Mouse (Mus musculus) liver (tissue): Measurements from ENCODE around the gene Exoc3l.
A peak's percentile ranks its signal among the peaks of the same experiment; 100 is the strongest.
"Not testable (repeated sequence)": the region's sequence is repeated elsewhere in the genome, so short reads cannot be mapped to it uniquely, and the experiment has no call there.

Experiments used
- DNase-seq: peaks from one replicate; pipeline ENCODE4 v3.0.0-alpha.2; 2020; ENCODE audit warnings: mixed read lengths

Exoc3l gene

DNA sequence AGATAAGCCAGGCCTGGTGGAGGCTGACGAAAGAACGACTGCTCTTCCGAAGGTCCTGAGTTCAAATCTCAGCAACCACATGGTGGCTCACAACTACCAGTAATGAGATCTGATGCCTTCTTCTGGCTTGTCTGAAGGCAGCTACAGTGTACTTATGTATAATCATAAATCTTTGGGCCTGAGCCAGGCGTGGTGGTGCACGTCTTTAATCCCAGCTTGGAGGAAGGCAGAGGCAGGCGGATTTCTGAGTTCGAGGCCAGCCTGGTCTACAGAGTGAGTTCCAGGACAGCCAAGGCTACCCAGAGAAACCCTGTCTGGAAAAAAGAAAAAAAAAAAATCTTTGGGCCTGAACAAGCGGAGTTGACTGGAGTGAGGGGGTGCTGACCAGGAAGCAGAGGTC lies 4.5 kb downstream of the Exoc3l start:
- not testable (repeated sequence) for DNase-seq

DNA sequence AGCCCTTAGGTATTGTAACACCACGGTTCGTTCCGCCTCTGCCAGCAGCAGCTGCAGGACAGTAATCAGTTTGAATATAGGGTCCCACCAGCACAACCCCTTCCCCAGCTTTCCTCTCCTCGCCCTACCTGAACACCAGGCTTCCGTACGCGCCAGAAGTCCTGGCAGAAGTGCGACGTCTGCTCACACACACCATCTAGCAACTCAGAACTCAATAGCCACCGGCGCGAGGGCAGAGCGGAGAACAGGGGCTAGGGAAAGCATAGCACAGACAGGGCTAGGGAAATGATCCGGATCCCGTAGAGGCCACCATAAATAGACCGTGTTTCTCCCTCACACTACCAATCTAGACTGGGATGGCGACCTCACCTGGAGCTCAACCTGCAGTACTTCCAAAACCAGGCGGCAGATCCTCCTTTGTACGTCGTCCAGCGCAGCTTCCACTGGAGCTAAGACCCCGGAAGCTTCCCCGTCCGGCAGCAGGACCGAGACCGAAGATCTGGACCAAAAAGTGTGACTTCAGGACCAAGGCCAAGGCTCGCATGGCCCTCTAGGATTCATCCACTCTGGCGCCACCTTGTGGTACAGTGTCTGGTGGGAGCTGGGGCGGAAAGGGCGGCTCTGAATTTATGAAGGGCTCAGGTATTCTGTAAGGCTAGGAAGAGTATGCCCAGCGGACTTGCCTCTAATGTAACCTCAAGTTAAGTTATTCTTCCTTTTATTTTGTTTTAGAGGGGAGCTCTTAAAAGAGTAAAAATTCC lies 5.2 kb downstream of the Exoc3l start:
- peak; percentile 91 for DNase-seq

DNA sequence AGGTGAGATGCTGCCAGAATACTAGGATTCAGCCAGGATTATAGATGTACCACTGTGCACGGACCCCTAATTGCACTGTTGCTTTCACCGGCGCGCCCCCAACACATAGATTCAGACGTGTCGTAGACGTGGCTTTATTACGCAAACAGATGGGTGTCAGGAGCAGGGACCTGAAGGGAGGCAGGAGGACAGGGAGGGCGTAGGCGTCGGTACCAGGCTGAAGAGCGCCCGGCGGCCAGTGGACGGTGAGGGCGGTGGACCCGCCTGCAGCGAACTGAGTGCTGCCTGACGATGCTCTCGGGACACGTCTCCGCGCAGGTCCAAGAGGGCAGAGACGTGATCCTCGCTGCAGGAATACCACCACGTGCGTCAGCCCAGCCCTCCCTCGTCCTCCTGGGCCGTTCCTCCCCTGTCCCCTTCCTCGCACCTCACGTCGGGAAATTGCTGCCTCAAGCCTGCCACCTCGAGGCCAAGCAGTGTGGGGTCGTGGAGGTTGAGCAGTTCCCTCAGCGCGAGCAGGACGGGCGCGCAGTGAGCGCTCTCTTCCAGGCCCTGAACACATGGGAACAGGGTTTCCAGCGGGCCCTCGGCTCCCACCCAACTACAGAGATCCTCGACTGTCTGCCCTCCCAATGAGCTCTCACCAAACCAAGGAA lies 6.0 kb downstream of the Exoc3l start, which contains the start of gene 4931428F04Rik:
TSS of gene 4931428F04Rik (minus strand) at position 60 of the 656 bp plus-strand sequence.
- peak; percentile 55 for DNase-seq

DNA sequence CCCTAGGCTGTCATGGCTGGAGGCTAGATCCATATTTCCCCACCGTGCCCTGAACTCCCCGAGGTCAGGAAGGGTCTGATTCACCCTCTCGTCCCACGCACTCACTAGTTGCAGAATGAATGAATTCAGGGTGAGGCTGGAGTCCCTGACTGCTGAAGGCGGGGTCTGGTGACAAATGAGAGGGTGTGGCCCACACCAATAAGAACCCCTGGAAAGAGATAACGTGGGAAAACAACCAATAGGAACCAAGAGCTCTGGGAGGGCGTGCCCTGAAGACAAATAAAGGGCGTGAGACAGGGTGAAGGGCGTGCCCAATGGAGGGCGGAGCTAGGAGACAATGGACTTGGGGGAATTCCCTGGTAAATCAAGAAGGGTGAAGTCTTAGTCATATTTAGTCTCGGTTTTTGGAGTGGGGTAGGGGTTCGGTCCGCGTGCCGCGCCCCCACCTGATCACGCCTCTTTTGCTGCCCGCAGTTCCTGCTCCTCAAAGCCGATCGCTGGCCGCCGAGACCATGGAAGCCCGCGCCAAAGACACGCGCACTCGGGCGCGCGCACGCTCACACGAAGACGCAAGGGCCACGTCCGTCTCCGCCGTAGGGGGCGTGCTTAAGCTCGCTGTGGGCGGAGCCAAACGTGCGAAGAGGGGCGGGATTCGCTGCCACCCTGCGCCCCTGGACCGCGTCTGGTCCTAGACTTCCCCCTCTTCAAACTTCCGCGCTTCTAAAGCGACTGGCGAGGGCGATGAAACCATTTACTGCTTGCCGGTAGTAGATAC lies 6.8 kb downstream of the Exoc3l start:
- DNase-seq = peak; percentile 88

DNA sequence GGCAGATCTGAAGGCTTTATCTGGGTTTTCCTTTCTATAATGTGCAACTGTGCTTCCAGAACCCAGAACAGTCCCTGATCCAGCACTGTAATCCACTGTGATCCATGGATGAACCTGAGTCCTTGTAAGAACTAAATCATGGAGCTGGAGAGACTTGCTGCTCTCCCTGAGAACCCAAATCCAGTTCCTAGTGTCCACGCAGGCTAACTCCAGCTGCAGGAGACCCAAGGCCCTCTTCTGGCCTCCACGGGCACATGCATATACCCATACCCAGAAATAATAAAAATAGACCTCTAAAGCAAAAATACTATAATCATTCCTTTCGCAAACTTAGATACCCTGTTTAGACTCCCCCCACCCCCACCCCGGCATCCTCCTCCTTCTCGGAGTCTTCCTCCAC lies 7.7 kb downstream of the Exoc3l start:
- DNase-seq = no peak

DNA sequence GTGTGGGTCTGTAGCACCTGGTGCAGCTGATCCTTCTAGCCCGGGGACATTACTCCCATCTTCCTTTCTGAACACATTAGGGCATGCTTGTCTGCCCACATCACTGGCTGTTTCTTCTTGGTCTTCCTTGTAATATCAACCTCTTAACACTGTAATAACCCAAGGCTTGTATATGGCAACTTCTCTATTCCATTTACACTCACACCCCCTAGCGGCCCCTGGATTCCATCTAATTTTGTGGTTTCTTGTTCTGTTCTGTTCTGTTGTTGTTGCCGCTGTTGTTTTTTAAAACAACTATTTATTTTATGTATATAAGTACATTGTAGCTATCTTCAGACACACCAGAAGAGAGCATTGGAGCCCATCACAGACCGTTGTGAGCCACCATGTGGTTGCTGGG lies 9.0 kb downstream of the Exoc3l start:
- DNase-seq = no peak

DNA sequence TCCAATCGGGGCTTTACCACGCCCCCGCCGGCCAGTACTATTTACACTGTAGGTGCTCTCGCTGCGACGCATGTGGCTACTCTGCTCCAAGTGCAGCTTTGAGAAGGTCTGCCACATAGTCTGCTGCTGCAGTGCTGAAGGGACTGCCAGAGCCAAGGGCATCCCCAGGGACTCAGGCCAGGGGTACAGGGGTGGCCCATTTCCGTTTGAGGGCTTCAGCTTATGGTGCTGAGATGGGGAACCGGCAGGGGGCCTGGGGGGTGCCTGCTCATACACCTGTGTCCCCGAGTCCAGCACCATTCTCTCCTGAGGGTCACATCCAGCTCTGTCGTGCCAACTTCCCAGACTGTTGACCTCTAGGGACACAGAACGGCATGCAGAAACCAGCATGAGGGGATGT lies 10.4 kb downstream of the Exoc3l start:
- DNase-seq = no peak

DNA sequence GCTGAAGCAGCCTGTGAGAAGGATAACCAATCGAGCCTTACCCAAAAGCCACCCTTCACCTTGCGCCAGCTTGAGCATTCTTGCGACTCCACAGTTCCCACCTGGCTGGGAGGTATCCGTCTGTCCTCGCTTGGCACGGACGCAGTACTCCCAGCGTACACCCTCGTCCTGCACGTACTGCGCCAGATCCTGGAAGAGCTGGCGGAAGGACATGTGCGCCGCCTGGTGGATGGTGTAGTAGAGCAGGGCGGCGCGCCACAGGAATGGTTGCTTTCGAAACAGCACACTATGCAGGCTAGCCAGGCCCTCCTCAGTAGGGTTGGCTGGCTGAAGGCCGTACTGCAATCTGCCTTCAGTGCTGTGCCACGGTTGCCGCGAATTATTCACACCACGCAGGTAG lies 12.8 kb downstream of the Exoc3l start:
- DNase-seq = peak; percentile 77

DNA sequence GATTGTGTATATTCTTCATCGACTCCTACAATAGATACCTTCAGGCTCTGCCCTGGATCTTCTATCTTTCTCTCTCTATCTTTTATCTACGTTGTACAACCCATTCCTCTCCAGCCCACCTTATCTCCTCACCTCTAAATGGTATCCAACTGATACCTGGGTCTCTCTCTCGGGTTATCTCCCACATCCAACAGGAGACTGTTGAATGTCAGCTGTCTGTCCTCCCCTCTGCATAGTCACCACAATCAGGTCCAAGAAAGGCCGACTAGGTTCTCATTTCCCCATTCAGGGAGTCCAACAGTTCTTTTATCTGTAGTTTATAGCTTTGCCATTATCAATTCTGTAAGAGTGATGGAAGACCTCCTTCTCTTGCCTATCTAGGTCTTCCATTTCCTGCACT lies 13.7 kb downstream of the Exoc3l start:
- no peak for DNase-seq

DNA sequence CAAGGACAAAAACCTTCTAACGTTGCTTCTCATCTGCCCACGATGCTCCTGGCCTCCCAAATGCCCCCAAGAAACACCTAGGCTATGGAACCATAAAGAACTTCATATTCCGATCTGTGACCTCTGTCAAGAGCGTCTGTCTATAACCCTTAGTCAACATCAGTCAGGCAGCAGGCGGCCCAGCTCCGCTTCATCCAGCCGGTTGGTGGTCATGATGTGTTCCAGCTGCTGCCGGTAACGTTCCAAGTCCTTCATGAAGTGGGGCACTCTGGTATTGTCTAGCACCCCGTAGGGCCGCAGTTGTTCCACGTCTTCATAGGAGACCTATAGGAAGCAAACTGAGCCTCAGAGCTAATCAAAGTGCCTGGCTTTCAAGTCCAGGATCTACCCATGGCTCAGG lies 14.1 kb downstream of the Exoc3l start:
- no peak for DNase-seq

DNA sequence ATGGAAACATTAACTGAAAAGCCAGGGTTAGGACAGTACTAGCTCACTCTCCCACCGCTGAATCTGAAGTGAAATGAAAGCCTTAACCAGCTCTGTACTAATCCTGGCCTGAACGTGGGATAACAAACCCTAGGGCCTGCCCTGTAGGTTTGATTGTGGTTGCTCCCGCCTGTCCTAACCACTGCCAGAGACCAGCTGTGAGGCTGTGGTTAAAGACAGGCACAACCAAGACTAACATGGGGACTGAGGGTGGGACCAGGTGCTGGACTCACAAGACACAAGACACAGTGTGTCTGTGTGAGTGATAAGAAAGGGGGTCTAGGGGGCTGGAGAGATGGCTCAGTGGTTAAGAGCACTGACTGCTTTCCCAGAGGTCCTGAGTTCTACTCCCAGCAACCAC lies 15.3 kb downstream of the Exoc3l start:
- DNase-seq = no peak

DNA sequence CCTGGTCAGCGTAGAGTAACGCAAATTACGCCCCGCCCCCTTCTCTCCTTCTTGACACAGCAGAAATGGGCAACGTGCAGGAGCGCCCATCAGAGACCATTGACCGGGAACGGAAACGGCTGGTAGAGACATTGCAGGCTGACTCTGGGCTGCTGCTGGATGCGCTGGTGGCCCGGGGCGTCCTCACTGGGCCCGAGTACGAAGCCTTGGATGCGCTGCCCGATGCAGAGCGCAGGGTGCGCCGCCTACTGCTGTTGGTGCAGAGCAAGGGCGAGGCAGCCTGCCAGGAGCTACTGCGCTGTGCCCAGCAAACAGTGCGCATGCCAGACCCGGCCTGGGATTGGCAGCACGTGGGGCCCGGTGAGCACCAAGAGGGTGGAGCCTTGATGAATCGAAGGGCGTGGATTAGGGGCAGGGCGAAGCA lies 17.0 kb downstream of the Exoc3l start:
- DNase-seq = peak; percentile 62

DNA sequence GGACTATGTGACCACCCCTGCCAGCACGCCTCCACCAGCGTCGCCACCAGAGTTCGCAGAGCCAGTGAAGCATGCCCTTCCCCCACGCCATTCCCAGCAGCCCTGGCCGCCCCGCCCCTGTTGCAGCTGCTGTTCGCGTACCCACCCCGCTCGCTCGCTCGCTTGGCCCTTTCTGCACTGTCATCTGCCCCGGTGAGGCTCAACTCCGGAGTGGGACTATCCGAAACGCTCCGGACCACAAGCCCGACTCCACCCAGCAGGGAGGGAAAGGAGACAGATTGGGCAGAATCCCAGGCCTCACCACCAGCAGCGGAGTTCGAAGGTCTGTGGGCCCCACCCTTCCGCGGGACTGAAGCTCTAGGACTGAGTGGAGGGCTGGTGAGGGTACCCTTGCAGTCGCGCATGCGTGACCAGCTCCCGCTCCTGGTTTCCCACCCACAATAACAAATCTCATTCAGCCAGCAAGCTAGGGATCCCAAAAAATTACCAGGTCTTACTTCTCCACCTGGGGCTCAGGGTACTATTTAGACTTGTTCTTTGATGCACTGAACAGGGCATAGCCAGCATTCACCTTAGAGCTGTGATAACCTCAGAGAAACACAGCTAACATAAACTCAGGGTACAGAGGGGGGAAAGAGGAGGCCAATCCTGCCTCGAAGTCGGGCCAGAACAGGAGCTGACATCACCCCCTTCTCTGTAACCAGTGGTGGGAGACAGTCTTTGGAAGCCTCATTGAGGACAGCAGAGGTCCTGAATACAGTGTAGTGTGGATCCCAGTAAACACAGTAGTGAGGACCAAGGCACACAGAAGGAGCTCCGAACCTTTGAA lies 19.4 kb downstream of the Exoc3l start:
- peak; percentile 69 for DNase-seq

DNA sequence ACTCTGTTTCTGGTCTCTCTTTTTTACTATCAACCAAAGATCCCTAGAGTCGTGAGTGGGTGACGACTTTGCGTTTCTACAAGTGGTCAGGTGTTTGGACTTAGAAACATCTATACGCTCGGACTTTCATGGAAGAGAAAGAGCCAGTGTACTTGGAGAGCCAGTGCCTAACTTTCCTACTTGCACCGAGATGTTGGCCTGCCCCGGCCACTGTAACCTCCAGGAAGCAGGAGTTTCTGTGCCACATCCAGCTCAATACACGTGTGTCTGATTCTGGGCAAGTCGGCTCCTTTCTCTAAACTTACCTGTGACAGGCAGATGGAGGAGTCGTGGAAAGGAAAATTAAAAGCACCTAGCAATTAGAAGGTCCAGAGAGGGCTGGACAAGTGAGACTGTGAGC lies 20.1 kb downstream of the Exoc3l start, which contains the start of gene Nol3:
TSS of gene Nol3 (plus strand) at position 301 of the 400 bp plus-strand sequence.
- no peak for DNase-seq

DNA sequence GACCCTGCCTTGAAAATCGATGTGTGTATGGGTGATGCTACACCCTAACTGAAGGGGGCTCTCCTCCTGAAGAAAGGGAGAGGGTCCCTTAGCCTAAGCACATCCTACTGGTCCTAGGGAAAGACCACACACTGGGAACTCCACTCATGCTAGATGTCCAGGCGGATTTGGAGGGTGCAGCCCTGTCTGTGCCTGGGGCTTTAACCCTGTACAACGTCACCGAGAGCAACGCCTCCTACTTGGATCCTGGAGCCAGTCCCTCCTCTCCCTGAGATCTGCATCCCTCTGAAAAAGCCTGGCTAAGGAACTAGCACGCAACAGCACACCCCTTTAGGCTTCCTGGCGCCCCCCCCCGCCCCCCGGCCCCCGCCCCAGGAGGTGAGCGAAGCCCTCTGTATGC lies 20.5 kb downstream of the Exoc3l start:
- DNase-seq = no peak

DNA sequence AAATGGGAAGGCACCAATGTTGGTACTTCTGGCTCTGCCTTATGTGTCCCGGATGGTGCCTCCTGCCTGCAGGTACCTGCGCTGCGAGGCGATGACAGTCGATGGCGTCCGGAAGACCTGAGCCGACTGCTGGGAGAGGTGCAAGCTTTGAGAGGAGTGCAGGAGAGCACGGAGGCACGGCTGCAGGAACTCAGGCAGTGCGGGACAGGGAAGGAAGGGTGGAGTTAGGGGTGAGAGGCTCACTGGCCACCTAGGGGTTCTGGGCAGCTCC lies 25.1 kb downstream of the Exoc3l start:
- DNase-seq = no peak

DNA sequence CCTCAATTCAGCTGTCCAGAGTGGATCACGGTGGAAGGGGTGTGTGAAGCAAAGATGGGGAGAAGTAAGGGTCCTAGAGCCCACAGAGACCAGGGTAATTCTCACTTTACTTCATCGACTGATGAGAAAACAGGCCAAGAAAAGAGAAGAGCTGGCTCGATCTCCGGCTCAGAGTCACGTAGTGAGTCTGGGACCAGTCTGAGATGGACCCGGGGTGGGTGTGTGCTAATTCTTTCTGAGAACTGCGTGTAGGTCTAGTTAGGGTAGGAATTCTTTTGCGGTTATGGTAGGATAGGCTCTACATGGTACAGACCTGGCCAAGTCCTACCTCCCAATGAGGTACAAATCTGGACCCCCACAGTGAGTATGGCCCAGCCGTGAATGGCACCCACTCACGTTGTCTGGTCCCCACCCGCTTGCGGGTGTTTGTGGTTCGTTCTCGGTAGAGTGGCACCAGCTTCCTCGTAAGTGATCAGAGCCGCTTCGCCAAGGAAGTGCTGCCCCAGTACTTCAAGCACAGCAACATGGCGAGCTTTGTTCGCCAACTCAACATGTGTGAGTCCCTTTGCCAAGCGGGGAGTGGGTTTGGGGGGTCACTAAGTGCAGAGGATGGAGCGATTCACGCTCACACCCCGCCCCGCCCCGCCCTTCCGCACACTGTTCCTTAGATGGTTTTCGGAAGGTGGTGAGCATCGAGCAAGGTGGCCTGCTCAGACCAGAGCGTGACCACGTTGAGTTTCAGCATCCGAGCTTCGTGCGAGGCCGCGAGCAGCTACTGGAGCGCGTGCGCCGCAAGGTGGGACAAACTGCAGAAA lies 25.6 kb downstream of the Exoc3l start:
- no peak for DNase-seq

DNA sequence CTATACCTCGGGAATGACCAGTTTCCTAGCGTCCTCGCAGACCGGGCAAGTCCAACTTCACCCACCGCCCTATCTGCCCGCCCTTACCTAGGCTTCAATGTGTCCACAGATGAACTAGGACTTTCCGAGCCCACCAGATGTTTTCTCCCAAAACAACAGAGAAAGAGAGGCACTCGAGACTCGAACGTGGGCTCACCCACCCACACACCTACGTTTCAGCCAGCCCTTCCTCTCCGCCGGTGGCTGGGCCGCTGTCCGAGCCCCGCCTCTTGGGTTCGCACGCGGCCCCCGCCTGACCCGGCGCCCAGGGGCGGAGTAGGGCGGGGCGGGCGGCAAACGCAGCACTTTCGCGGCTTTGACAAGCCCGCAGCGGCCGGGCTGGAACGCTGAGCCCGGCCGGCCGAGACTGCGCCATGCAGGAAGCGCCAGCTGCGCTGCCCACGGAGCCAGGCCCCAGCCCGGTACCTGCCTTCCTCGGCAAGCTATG lies 26.4 kb downstream of the Exoc3l start, which contains the start of gene Hsf4:
TSS of gene Hsf4 (plus strand) at position 341 of the 487 bp plus-strand sequence.
- no peak for DNase-seq

DNA sequence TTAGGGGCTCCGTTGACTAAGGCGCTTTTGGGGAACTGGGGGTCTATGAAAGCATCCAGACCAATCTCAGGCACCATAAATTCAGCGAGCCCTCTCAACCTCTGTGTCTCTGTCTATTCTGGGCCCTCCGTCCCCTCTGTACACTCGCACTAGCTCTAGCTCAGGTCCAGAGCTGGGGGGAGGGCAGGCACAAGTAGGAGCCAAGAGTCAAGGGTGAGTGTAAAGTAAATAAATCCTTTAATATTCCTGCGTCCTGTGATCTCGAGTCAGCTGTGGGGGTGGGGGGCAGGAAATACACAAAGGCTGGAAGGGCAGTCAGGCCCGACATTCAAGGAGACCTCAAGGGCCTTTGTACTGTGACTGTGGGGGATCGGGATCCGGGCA lies 26.8 kb downstream of the Exoc3l start:
- no peak for DNase-seq

DNA sequence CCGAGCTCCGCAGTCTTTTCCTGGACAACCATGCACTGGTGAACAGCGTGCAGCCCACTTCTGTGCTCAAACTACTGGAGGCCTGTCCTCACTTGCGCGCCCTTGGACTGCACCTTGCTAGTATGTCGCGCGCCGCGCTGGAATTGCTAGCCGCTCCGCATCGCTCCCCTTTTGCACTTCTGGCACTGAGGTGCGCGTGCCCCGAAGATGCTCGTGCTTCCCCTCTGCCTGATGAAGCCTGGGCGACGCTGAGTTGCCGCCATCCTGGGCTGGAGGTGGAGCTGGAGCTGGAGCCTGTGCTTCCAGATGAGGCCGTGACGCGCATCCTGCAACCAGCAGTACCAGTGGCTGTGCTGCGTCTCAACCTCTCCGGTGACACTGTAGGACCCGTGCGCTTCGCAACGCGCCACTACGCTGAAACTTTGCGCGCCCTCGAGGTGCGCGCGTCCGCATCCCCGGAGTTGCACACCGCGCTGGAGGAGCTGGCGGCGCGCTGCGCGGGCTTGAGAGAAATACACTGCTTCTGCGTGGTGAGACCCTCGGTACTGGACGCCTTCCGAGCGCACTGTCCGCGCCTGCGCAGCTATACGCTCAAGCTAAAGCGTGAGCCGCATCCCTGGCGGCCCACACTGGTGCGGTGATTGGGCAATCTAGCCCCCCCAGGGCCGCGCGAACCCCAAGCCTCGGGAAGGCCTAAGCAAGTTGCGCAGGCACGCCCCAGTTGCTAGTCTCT lies 27.4 kb downstream of the Exoc3l start:
- no peak for DNase-seq

DNA sequence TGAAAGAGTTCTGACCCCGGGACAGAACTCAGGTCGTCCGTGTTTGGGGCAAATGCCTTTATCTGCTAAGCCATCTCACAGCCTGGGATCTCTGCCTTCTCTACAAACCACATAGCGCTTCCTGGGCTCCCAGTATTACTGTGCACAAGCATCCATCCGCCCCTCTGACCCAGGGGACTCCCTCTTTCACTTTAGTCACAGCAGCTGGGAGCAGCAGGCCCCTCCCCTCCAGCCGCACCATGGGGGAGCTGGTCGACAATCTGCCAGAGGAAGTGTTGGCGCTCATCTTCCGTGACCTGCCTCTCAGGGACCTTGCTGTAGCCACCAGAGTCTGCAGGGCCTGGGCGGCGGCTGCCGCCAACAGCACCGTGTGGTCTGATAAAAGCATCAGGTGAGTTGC lies 29.1 kb downstream of the Exoc3l start:
- DNase-seq = no peak
